Mouse (Mus musculus) lung, embryonic 16.5 days (tissue): ENCODE measurements around the gene Ten1. TPM values are rescaled to one million over a fixed set of nuclear protein-coding genes. Genes with fewer than 3 reads are reported as not detected.
A peak's percentile ranks its signal among the peaks of the same experiment; 100 is the strongest.

Experiments
- ATAC-seq: fragments of 200-750 bp; cut with Nextera tagmentation; 2 replicates; pipeline ENCODE4 v1.8.0; 2017; ENCODE audit warnings: low read depth, mild to moderate bottlenecking, moderate library complexity
- H3K27ac ChIP-seq: fragments of 300-500 bp; sonication (generic); 2 replicates; pipeline ENCODE4 v1.5.1; 2014; ENCODE audit warnings: mild to moderate bottlenecking, control low read depth, low read length
- H3K27me3 ChIP-seq: fragments of 300-500 bp; sonication (generic); 2 replicates; pipeline ENCODE4 v1.6.1; 2014; ENCODE audit warnings: low read depth, low read length, mixed read lengths; ENCODE audit not compliant: control insufficient read depth, insufficient read depth
- H3K36me3 ChIP-seq: fragments of 300-500 bp; sonication (generic); 2 replicates; pipeline ENCODE4 v1.6.1; 2014; ENCODE audit warnings: low read length; ENCODE audit not compliant: control insufficient read depth, insufficient read depth
- H3K4me1 ChIP-seq: fragments of 300-500 bp; sonication (generic); replicated peaks from 2 replicates; pipeline ENCODE4 v1.6.1; 2014; ENCODE audit warnings: low read length, mixed read lengths; ENCODE audit not compliant: control insufficient read depth, insufficient read depth
- H3K4me2 ChIP-seq: fragments of 300-500 bp; sonication (generic); 2 replicates; pipeline ENCODE4 v1.6.1; 2014; ENCODE audit warnings: low read depth, low read length, control low read depth
- H3K4me3 ChIP-seq: fragments of 300-500 bp; sonication (generic); 2 replicates; pipeline ENCODE4 v1.5.1; 2014; ENCODE audit warnings: mild to moderate bottlenecking, low read length, control low read depth
- H3K9ac ChIP-seq: fragments of 300-500 bp; sonication (generic); 2 replicates; pipeline ENCODE4 v1.6.1; 2014; ENCODE audit warnings: low read length, control low read depth
- H3K9me3 ChIP-seq: fragments of 300-500 bp; sonication (generic); 2 replicates; pipeline ENCODE4 v1.6.1; 2016; ENCODE audit warnings: low read length; ENCODE audit not compliant: control insufficient read depth
- WGBS: fragments of 180-500 bp; shearing (Covaris S2); extraction: QIAGEN DNeasy Blood & Tissue Kit; methylation state at CpG from one replicate; pipeline ENCODE4 v1.1.7; 2014; 5-methylcytosine and 5-hydroxymethylcytosine counted together
- polyA plus RNA-seq: library from polyadenylated mRNA; unstranded; fragments of >200 nt; fragmentation: Nextera tagmentation; extraction: Ambion mirVana; gene quantifications from 2 replicates; pipeline ENCODE4 v1.2.1, GENCODE M21; 2015

The Ten1 gene
- polyA plus RNA-seq, 1 experiment from 2014 or later: 74.9 TPM

DNA sequence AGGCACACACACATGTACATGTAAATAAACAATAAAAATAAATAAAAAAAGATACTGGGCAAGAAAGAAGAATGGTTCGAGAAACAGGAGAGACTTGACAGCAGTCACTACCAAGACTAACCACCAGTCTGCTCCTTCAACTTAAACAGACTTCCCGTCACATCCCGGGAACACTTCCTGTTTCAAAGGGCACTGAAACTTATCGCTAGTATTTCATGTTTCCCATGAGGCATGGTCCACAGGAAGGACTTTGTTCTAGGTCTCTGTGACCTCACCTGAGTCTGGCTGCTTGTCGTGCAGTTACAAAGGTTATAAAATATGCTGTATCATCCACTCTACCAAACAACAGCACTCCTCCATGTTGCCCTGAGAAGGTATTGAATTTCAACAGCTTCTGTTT, 3.4 kb upstream of the Ten1 start:
- Histone ChIP-seq H3K27me3 (no peaks in the 10 kb centered on the region), H3K36me3 (no peaks in the 10 kb centered on the region), H3K27ac (no peak overlapping the region), H3K9ac (no peak overlapping the region), H3K9me3 (no peaks in the 10 kb centered on the region), H3K4me3 (no peak overlapping the region), H3K4me2 (no peak overlapping the region), H3K4me1 (peaks cover 8% of the 10 kb centered on the region)
- ATAC-seq: no peak
- 57% methylated on average over 5 of the region's 5 CpGs for WGBS

DNA sequence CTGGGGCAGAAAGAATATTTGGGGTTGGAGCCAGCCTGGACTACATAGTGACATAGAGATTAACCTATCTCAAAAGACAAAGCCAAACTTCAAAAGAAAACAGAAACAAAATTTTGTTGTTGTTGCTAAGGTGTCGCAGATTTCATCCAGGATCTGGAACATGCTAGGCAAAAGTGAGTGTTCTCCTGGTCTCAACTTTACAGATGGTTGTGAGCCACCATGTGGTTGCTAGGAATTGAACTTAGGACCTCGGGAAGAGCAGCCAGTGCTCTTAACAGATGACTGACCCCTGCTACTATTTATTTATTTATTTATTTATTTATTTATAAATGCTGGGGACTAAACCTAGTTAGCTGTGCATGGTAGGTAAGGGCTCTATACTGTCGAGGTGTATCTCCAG, 2.3 kb upstream of the Ten1 start:
- no peak for ATAC-seq
- WGBS: 76% methylated on average over 3 of the region's 3 CpGs
- Histone ChIP-seq H3K4me2 (no peak overlapping the region), H3K27me3 (no peaks in the 10 kb centered on the region), H3K9ac (no peak overlapping the region), H3K4me3 (no peak overlapping the region), H3K36me3 (no peaks in the 10 kb centered on the region), H3K9me3 (no peaks in the 10 kb centered on the region), H3K4me1 (peaks cover 8% of the 10 kb centered on the region), H3K27ac (no peak overlapping the region)

DNA sequence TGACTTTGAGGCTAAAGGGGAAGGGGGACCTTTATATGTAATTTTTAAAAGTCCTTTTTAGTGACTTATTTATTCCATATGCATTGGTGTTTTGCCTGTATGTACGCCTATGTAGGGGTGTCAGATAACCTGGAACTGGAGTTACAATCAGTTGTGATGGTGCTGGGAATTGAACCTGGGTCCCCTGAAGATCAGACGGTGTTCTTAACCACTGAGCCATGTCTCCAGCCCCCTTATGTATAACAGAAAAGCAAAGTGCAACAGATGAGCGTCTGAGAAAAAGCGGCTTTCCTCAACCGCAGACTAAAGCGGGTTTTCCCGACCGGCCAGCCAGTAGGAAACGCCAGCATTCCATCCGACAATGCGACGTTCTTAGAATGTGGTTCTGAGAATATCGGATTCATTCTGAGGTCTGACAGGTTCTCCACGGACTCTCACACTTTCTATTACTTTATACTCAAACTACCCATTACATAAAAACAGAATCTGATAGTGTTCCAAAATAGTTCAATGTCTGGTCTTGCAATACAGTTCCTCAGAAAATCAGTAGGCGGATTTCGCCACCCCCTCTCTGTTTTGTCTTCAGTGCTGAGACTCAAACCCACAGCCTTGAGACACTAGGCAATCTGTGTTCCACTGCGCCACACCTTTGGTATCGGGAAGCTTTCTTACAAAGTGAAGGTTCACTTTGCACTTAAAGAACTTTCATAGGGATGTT, 1.6 kb upstream of the Ten1 start:
- no peak overlapping the region for H3K27ac ChIP-seq
- no peaks in the 10 kb centered on the region for H3K27me3 ChIP-seq
- 94% methylated on average over 18 of the region's 18 CpGs for WGBS
- no peak overlapping the region for H3K9ac ChIP-seq
- H3K9me3 ChIP-seq: no peaks in the 10 kb centered on the region
- peaks cover 8% of the 10 kb centered on the region for H3K4me1 ChIP-seq
- H3K4me2 ChIP-seq: peak overlapping the region; percentile 83; the same call in 1 of the 2 replicates
- no peaks in the 10 kb centered on the region for H3K36me3 ChIP-seq
- ATAC-seq: no peak
- H3K4me3 ChIP-seq: no peak overlapping the region

GRCm38 (mm10) chr11:116197584-116197906, 1.1 kb upstream of the Ten1 start:
- Histone ChIP-seq H3K4me3 (no peak overlapping the region), H3K9ac (no peak overlapping the region), H3K27me3 (no peaks in the 10 kb centered on the region), H3K36me3 (no peaks in the 10 kb centered on the region), H3K4me1 (peaks cover 8% of the 10 kb centered on the region), H3K27ac (no peak overlapping the region), H3K9me3 (no peaks in the 10 kb centered on the region), H3K4me2 (peak overlapping the region; percentile 83)
- ATAC-seq: no peak
- WGBS: 85% methylated on average over 6 of the region's 6 CpGs

DNA sequence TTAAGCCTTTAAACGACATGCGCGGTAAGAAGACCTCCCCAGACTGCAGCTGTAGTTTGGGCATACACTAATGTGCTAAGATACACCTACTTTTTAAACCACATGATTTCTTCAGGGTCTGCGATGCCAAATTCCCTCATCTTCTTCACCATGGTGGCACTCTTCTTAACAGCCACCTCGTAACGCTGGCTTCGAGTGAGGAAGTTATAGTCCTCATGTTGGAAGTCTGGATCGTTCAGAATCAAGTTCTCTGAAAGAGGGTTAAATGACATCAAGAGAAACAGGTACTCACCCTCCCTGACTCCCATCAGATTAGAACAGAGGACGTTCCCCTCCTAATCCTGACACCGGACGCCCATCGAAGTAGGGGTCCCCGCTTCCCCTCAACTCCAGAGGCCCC, 523 bp upstream of the Ten1 start:
- peak overlapping the region; percentile 93 for H3K9ac ChIP-seq
- H3K27ac ChIP-seq: peak overlapping the region; percentile 97
- peak overlapping the region; percentile 83 for H3K4me2 ChIP-seq
- no peaks in the 10 kb centered on the region for H3K9me3 ChIP-seq
- ATAC-seq: no peak
- peaks cover 8% of the 10 kb centered on the region for H3K4me1 ChIP-seq
- H3K36me3 ChIP-seq: no peaks in the 10 kb centered on the region
- H3K27me3 ChIP-seq: no peaks in the 10 kb centered on the region
- peak overlapping the region; percentile 86 for H3K4me3 ChIP-seq
- 17% methylated on average over 13 of the region's 13 CpGs for WGBS

- WGBS: 93% methylated on average over 2 of the region's 2 CpGs
- Histone ChIP-seq H3K9ac (no peak overlapping the region), H3K36me3 (peaks cover 3% of the 10 kb centered on the region), H3K27ac (no peak overlapping the region), H3K4me1 (peaks cover 8% of the 10 kb centered on the region), H3K27me3 (no peaks in the 10 kb centered on the region), H3K9me3 (no peaks in the 10 kb centered on the region), H3K4me3 (no peak overlapping the region), H3K4me2 (no peak overlapping the region)
- ATAC-seq: no peak
Observed at GRCm38 (mm10) chr11:116201151-116201550, 2.5 kb downstream of the Ten1 start.

DNA sequence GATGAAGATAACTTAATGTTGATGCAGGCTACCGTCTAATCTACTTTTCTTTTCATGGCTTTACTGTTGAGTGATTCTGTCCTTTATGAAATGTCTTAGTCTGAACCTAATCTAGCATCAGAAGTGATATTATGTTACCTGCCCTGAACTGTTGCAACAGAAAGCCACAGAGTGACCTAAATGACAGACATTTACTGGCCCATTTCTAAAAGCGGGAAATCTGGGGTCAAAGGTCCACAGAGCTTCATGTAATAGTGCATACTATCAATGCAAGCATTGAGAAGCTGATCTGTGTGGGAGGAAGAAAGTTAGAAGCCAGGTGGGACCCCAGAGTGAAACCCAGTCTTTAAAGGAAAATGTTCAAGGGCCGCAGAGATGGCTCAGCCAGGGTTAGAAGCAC, 4.5 kb downstream of the Ten1 start:
- peaks cover 10% of the 10 kb centered on the region for H3K36me3 ChIP-seq

DNA sequence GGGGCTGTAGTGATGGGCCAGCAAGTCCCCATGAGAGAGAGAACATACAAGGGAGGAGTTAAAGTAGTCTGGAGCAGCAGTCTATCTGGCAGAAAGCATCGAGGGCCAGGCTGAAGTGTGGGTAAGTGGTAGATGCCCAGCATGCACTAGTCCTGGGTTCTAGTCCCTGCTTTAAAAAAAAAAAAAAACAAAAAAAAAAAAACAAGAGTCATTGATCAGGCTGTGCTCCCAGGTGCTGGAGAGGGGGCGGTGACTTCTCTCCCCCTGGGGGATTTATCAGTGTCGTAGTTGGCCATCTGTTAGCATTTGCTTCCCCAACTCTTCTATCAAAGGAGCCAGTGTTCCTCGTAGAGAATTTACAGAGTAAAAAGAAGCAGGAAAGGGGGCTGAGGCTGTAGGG, 8.0 kb downstream of the Ten1 start:
- Histone ChIP-seq H3K9ac (no peak overlapping the region), H3K27ac (no peak overlapping the region), H3K4me2 (no peak overlapping the region), H3K4me1 (no peaks in the 10 kb centered on the region), H3K27me3 (no peaks in the 10 kb centered on the region), H3K4me3 (no peak overlapping the region), H3K36me3 (peaks cover 10% of the 10 kb centered on the region), H3K9me3 (no peaks in the 10 kb centered on the region)
- no peak for ATAC-seq
- WGBS: 67% methylated on average over 4 of the region's 4 CpGs

More for the DNA sequence above, 4.5 kb downstream of the Ten1 start:
- Histone ChIP-seq H3K27me3 (no peaks in the 10 kb centered on the region), H3K27ac (no peak overlapping the region), H3K4me3 (no peak overlapping the region), H3K9ac (no peak overlapping the region), H3K9me3 (no peaks in the 10 kb centered on the region), H3K4me1 (peaks cover under 1% of the 10 kb centered on the region; the same call in 1 of the 2 replicates), H3K4me2 (no peak overlapping the region)
- WGBS: 89% methylated on average over 3 of the region's 3 CpGs
- no peak for ATAC-seq

DNA sequence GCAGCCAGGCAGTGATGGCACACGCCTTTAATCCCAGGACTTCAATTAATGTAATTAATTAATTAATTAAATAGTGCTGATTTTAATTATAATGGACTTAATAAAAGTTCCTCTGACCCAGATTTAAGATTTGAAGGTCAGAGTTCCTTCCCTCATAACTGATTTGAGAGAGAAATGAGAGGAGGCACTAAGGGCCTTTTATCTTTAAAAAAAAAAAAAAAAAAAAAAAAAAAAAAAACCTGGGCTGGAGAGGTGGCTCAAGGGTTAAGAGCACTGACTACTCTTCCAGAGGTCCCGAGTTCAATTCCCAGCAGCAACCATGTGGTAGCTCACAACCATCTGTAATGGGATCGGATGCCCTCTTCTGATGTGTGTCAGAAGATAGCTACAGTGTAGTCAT, 10.0 kb downstream of the Ten1 start:
- no peaks in the 10 kb centered on the region for H3K4me1 ChIP-seq
- no peaks in the 10 kb centered on the region for H3K27me3 ChIP-seq
- H3K4me2 ChIP-seq: no peak overlapping the region
- WGBS: 85% methylated on average over 3 of the region's 3 CpGs
- no peak overlapping the region for H3K27ac ChIP-seq
- no peak overlapping the region for H3K4me3 ChIP-seq
- no peaks in the 10 kb centered on the region for H3K9me3 ChIP-seq
- H3K9ac ChIP-seq: no peak overlapping the region
- ATAC-seq: no peak
- H3K36me3 ChIP-seq: peaks cover 10% of the 10 kb centered on the region

DNA sequence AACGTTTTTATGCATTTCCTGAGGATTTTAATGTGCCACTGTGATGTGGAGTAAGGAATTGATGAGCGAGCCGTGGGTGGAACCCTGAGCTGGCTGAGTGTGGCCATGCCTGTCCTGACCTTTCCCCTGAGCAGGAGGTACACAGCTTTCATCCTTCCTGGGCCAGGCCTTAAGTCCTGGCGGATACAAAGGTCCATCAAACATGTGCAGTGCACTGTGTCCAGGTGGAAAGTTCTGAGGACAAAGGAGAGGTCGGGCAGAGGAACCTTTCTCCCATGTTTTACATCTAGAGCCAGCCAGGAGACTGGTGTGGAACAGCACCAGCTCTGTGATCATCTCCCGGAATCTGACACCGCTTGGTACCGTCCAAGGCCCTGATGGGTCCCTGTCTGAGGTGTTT, 10.6 kb downstream of the Ten1 start:
- H3K4me3 ChIP-seq: no peak overlapping the region
- H3K4me1 ChIP-seq: no peaks in the 10 kb centered on the region
- H3K4me2 ChIP-seq: no peak overlapping the region
- no peak overlapping the region for H3K9ac ChIP-seq
- H3K9me3 ChIP-seq: no peaks in the 10 kb centered on the region
- H3K27me3 ChIP-seq: no peaks in the 10 kb centered on the region
- no peak overlapping the region for H3K27ac ChIP-seq
- no peak for ATAC-seq
- peaks cover 10% of the 10 kb centered on the region for H3K36me3 ChIP-seq
- 69% methylated on average over 8 of the region's 8 CpGs for WGBS
